Mouse (Mus musculus): ENCODE data around the gene Epn2. TPM values are rescaled to one million over a fixed set of nuclear protein-coding genes. Genes with fewer than 3 reads are reported as not detected.

Gene Epn2
- total and polyA plus RNA-seq, 2 experiments from 2014 or later = 68.9 to 77.3 TPM

GRCm38 (mm10) chr11:61470880-61471279 is 108.6 kb downstream of the Epn2 start:
- H3K27me3 ChIP-seq (ENCODE audit: insufficient read depth, low read length) = no peaks in the 10 kb centered on the region
- H3K9me3 ChIP-seq (ENCODE audit: low read length) = no peaks in the 10 kb centered on the region
- H3K4me1 ChIP-seq (ENCODE audit: insufficient read depth) = no peaks in the 10 kb centered on the region
- TF ChIP-seq CTCF (IDR thresholded peaks at IDR 0.05; ENCODE audit: low read depth) = no peak
- H3K9ac ChIP-seq = no peak overlapping the region
- no peaks in the 10 kb centered on the region for H3K36me3 ChIP-seq (ENCODE audit: insufficient read depth)
- H3K4me2 ChIP-seq (ENCODE audit: low read depth) = no peak overlapping the region
- DNase-seq (no peak), ATAC-seq (no peak)
- no peak overlapping the region for H3K27ac ChIP-seq (ENCODE audit: low read depth, low read length)
- H3K4me3 ChIP-seq (ENCODE audit: low read depth, low read length) = no peak overlapping the region

- H3K27ac ChIP-seq (ENCODE audit: low read depth, low read length) = no peak overlapping the region
- TF ChIP-seq CTCF (IDR thresholded peaks at IDR 0.05; ENCODE audit: low read depth) = no peak
- no peaks in the 10 kb centered on the region for H3K9me3 ChIP-seq (ENCODE audit: low read length)
- H3K4me2 ChIP-seq (ENCODE audit: low read depth) = no peak overlapping the region
- H3K27me3 ChIP-seq (ENCODE audit: insufficient read depth, low read length) = no peaks in the 10 kb centered on the region
- no peak for DNase-seq
- no peak overlapping the region for H3K9ac ChIP-seq
- 69% methylated on average over 7 of the region's 7 CpGs for WGBS
- no peaks in the 10 kb centered on the region for H3K36me3 ChIP-seq (ENCODE audit: insufficient read depth)
- ATAC-seq = no peak
- H3K4me3 ChIP-seq (ENCODE audit: low read depth, low read length) = no peak overlapping the region
- no peaks in the 10 kb centered on the region for H3K4me1 ChIP-seq (ENCODE audit: insufficient read depth)
Observed at GRCm38 (mm10) chr11:61469317-61469917, 110.1 kb downstream of the Epn2 start.

GRCm38 (mm10) chr11:61468534-61468933 is 111.0 kb downstream of the Epn2 start:
- H3K9ac ChIP-seq = no peak overlapping the region
- no peaks in the 10 kb centered on the region for H3K9me3 ChIP-seq (ENCODE audit: low read length)
- H3K36me3 ChIP-seq (ENCODE audit: insufficient read depth) = no peaks in the 10 kb centered on the region
- DNase-seq (no peak), ATAC-seq (no peak)
- no peak overlapping the region for H3K27ac ChIP-seq (ENCODE audit: low read depth, low read length)
- H3K27me3 ChIP-seq (ENCODE audit: insufficient read depth, low read length) = no peaks in the 10 kb centered on the region
- WGBS = 81% methylated on average over 4 of the region's 4 CpGs
- H3K4me2 ChIP-seq (ENCODE audit: low read depth) = no peak overlapping the region
- TF ChIP-seq CTCF (IDR thresholded peaks at IDR 0.05; ENCODE audit: low read depth) = no peak
- H3K4me3 ChIP-seq (ENCODE audit: low read depth, low read length) = no peak overlapping the region
- H3K4me1 ChIP-seq (ENCODE audit: insufficient read depth) = no peaks in the 10 kb centered on the region

Other genes with a start within 250 kb of the Epn2 start
- gene Slc47a2, start 236.8 kb downstream of the Epn2 start, total RNA-seq (2014; rRNA removed) = 0.08 TPM in 1 of 2 replicates, not detected in the other
- gene Slc47a2, start 236.8 kb downstream of the Epn2 start, polyA plus RNA-seq (2015; fragmentation: Nextera tagmentation; extraction: Ambion mirVana) = not detected in 2 replicates
- 1.5 and 2.3 TPM in 2 replicates for gene Slc47a1, start 201.3 kb downstream of the Epn2 start, total RNA-seq (2014; rRNA removed)
- 0.75 and 1.3 TPM in 2 replicates for gene Slc47a1, start 201.3 kb downstream of the Epn2 start, polyA plus RNA-seq (2015; fragmentation: Nextera tagmentation; extraction: Ambion mirVana)
- 85.9 and 91.3 TPM in 2 replicates for gene Rnf112, start 125.6 kb downstream of the Epn2 start, total RNA-seq (2014; rRNA removed)
- gene Rnf112, start 125.6 kb downstream of the Epn2 start, polyA plus RNA-seq (2015; fragmentation: Nextera tagmentation; extraction: Ambion mirVana) = 17.4 and 27.3 TPM in 2 replicates
- 8.0 and 17.4 TPM in 2 replicates for gene Mfap4, start 94.3 kb downstream of the Epn2 start, total RNA-seq (2014; rRNA removed)
- gene Mfap4, start 94.3 kb downstream of the Epn2 start, polyA plus RNA-seq (2015; fragmentation: Nextera tagmentation; extraction: Ambion mirVana) = 19.6 and 23.0 TPM in 2 replicates
- gene Mapk7, start 85.3 kb downstream of the Epn2 start, total RNA-seq (2014; rRNA removed) = 45.9 and 50.3 TPM in 2 replicates
- 53.6 and 58.5 TPM in 2 replicates for gene Mapk7, start 85.3 kb downstream of the Epn2 start, polyA plus RNA-seq (2015; fragmentation: Nextera tagmentation; extraction: Ambion mirVana)
- gene B9d1, start 74.5 kb downstream of the Epn2 start, total RNA-seq (2014; rRNA removed) = 18.8 and 27.5 TPM in 2 replicates
- gene B9d1, start 74.5 kb downstream of the Epn2 start, polyA plus RNA-seq (2015; fragmentation: Nextera tagmentation; extraction: Ambion mirVana) = 25.4 and 26.8 TPM in 2 replicates
- 4.9 and 5.6 TPM in 2 replicates for gene Grap, start 73.6 kb upstream of the Epn2 start, total RNA-seq (2014; rRNA removed)
- 4.7 and 6.9 TPM in 2 replicates for gene Grap, start 73.6 kb upstream of the Epn2 start, polyA plus RNA-seq (2015; fragmentation: Nextera tagmentation; extraction: Ambion mirVana)
- 0.38 and 0.86 TPM in 2 replicates for gene Fam83g, start 104.4 kb upstream of the Epn2 start, total RNA-seq (2014; rRNA removed)
- 0.15 and 0.19 TPM in 2 replicates for gene Fam83g, start 104.4 kb upstream of the Epn2 start, polyA plus RNA-seq (2015; fragmentation: Nextera tagmentation; extraction: Ambion mirVana)
- 0.08 and 0.10 TPM in 2 replicates for gene Slc5a10, start 141.1 kb upstream of the Epn2 start, total RNA-seq (2014; rRNA removed)
- 0.09 and 0.16 TPM in 2 replicates for gene Slc5a10, start 141.1 kb upstream of the Epn2 start, polyA plus RNA-seq (2015; fragmentation: Nextera tagmentation; extraction: Ambion mirVana)
- gene Prpsap2, start 182.4 kb upstream of the Epn2 start, total RNA-seq (2014; rRNA removed) = 62.9 and 73.6 TPM in 2 replicates
- 50.3 and 50.8 TPM in 2 replicates for gene Prpsap2, start 182.4 kb upstream of the Epn2 start, polyA plus RNA-seq (2015; fragmentation: Nextera tagmentation; extraction: Ambion mirVana)